In the genomic region with DNA sequence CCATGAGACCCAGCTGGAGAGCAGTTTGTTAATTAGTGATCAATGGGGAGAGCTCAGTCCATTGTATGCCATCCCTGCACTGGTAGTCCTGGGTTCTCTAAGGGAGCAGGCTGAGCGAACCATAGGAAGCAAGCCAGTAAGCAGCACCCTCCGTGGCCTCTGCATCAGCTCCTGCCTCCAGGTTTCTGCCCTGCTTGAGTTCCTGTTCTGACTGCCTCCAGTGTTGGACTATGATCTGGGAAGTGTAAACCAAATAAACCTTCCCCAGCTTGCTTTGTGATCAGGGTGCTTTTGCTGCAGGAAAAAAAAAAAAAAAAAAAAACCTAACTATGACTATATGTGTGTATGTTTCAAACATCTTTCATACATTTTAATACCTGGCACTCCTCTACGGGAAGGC, we compare ENCODE assay signal across 15 mouse cellular contexts.
"Had no signal": no experiment of that assay in that cellular context is flagged by ENCODE, and none has a peak within 500 bp of the region (broad histone marks: within the 10 kb centered on the region; RNA-seq: fewer than 3 reads in every experiment).

No protein-coding gene starts in this region.

- H3K9me3 ChIP-seq: kidney, embryonic 15.5 days; limb, embryonic 15.5 days; midbrain, embryonic 10.5 days; neural tube, embryonic 15.5 days had no signal

- H3K27ac ChIP-seq: kidney, embryonic 15.5 days; limb, embryonic 15.5 days; midbrain, embryonic 10.5 days; neural tube, embryonic 15.5 days had no signal

- H3K9ac ChIP-seq: kidney, embryonic 15.5 days; limb, embryonic 15.5 days; neural tube, embryonic 15.5 days had no signal

- H3K36me3 ChIP-seq: kidney, embryonic 15.5 days; limb, embryonic 15.5 days; midbrain, embryonic 10.5 days; neural tube, embryonic 15.5 days had no signal

- H3K4me2 ChIP-seq: kidney, embryonic 15.5 days; limb, embryonic 15.5 days; neural tube, embryonic 15.5 days had no signal

- H3K4me3 ChIP-seq: kidney, embryonic 15.5 days; limb, embryonic 15.5 days; midbrain, embryonic 10.5 days; myocyte; neural tube, embryonic 15.5 days had no signal

- H3K27me3 ChIP-seq: kidney, embryonic 15.5 days; limb, embryonic 15.5 days; neural tube, embryonic 15.5 days had no signal

- ATAC-seq: lung, postnatal 0 days had no signal

- H3K4me1 ChIP-seq: limb, embryonic 15.5 days; midbrain, embryonic 10.5 days; neural tube, embryonic 15.5 days had no signal

- DNase-seq: kidney, adult 18-20 months; kidney, postnatal 14 days; lung, adult 2 months; lung, postnatal 4 days; midbrain, embryonic 14.5 days; right cerebral cortex, adult 18-20 months; right cerebral cortex, postnatal 25 days; thymus, adult 2 months; thymus, postnatal 25 days had no signal
